Mouse (Mus musculus) forebrain, embryonic 12.5 days (tissue): ENCODE measurements around the gene Clock. TPM values are rescaled to one million over a fixed set of nuclear protein-coding genes. Genes with fewer than 3 reads are reported as not detected.

ENCODE experiments used
- ATAC-seq: fragments of 200-750 bp; cut with Nextera tagmentation; 2 replicates; pipeline ENCODE4 v1.8.0; 2017; ENCODE audit warnings: moderate TSS enrichment; ENCODE audit not compliant: low FRiP score
- H3K27ac ChIP-seq: fragments of 300-500 bp; sonication (generic); 2 replicates; pipeline ENCODE4 v1.5.1; 2016; ENCODE audit warnings: mild to moderate bottlenecking
- H3K27me3 ChIP-seq: fragments of 300-500 bp; sonication (generic); 2 replicates; pipeline ENCODE4 v1.6.1; 2016; ENCODE audit warnings: mild to moderate bottlenecking
- H3K36me3 ChIP-seq: fragments of 300-500 bp; sonication (generic); replicated peaks from 2 replicates; pipeline ENCODE4 v1.6.1; 2016; ENCODE audit warnings: mild to moderate bottlenecking
- H3K4me1 ChIP-seq: fragments of 300-500 bp; sonication (generic); 2 replicates; pipeline ENCODE4 v1.6.1; 2016
- H3K4me2 ChIP-seq: fragments of 300-500 bp; sonication (generic); 2 replicates; pipeline ENCODE4 v1.6.1; 2016; ENCODE audit warnings: mild to moderate bottlenecking, moderate library complexity
- H3K4me3 ChIP-seq: fragments of 300-500 bp; sonication (generic); replicated peaks from 2 replicates; pipeline ENCODE4 v1.5.1; 2016; ENCODE audit warnings: mild to moderate bottlenecking
- H3K9ac ChIP-seq: fragments of 300-500 bp; sonication (generic); 2 replicates; pipeline ENCODE4 v1.6.1; 2016; ENCODE audit warnings: mild to moderate bottlenecking
- H3K9me3 ChIP-seq: fragments of 300-500 bp; sonication (generic); 2 replicates; pipeline ENCODE4 v1.6.1; 2016
- WGBS: fragments of 180-500 bp; shearing (Covaris S2); methylation state at CpG from one replicate; pipeline ENCODE4 v1.1.7; 2016; 5-methylcytosine and 5-hydroxymethylcytosine counted together
- polyA plus RNA-seq: library from polyadenylated mRNA; unstranded; fragments of >200 nt; fragmentation: Nextera tagmentation; extraction: Ambion mirVana; gene quantifications from 2 replicates; pipeline ENCODE4 v1.2.1, GENCODE M21; 2016

The Clock gene
- polyA plus RNA-seq, 1 experiment from 2014 or later: 17.3 TPM

- H3K27me3 ChIP-seq: no peaks in the 10 kb centered on the region
- H3K9me3 ChIP-seq: no peaks in the 10 kb centered on the region
- no peak overlapping the region for H3K27ac ChIP-seq
- no peaks in the 10 kb centered on the region for H3K36me3 ChIP-seq
- peaks cover 10% of the 10 kb centered on the region for H3K4me1 ChIP-seq
- no peak overlapping the region for H3K4me2 ChIP-seq
- no peak overlapping the region for H3K9ac ChIP-seq
- ATAC-seq: no peak
- H3K4me3 ChIP-seq: no peak overlapping the region
- WGBS: 71% methylated on average over 2 of the region's 2 CpGs
Measured at GRCm38 (mm10) chr5:76308206-76308605, 3.6 kb upstream of the Clock start.

DNA sequence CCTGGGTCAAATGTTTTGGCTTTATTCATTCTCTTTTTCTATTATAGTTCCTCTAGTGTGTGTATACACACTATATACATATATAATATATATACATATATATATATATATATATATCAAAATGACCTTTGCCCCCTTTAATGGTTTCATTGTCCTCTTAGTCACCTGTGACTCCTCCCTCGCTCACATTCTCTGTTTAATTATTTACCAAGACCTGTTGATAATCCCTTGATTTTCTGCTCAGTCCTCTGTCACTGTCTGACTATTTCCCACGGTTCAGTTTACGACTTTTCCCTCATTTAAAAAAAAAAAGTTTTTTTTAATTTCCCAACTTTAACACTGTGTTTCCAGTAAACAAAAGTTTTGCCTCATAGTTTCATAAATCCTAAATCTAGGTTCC lies 1.7 kb upstream of the Clock start:
- no peaks in the 10 kb centered on the region for H3K27me3 ChIP-seq
- H3K27ac ChIP-seq: no peak overlapping the region
- no peak for ATAC-seq
- WGBS: 83% methylated on average over 3 of the region's 3 CpGs
- peaks cover 16% of the 10 kb centered on the region for H3K4me1 ChIP-seq
- H3K9me3 ChIP-seq: no peaks in the 10 kb centered on the region
- H3K36me3 ChIP-seq: no peaks in the 10 kb centered on the region
- H3K4me3 ChIP-seq: no peak overlapping the region
- H3K4me2 ChIP-seq: no peak overlapping the region
- H3K9ac ChIP-seq: no peak overlapping the region

GRCm38 (mm10) chr5:76305616-76306015 lies 1.0 kb upstream of the Clock start:
- peak overlapping the region; percentile 80 for H3K4me2 ChIP-seq
- ATAC-seq: no peak
- no peaks in the 10 kb centered on the region for H3K36me3 ChIP-seq
- H3K9ac ChIP-seq: peak overlapping the region; percentile 40
- H3K27me3 ChIP-seq: no peaks in the 10 kb centered on the region
- 4% methylated on average over 8 of the region's 8 CpGs for WGBS
- H3K4me3 ChIP-seq: peak overlapping the region; percentile 99
- peaks cover 16% of the 10 kb centered on the region for H3K4me1 ChIP-seq
- no peak overlapping the region for H3K27ac ChIP-seq
- H3K9me3 ChIP-seq: no peaks in the 10 kb centered on the region

DNA sequence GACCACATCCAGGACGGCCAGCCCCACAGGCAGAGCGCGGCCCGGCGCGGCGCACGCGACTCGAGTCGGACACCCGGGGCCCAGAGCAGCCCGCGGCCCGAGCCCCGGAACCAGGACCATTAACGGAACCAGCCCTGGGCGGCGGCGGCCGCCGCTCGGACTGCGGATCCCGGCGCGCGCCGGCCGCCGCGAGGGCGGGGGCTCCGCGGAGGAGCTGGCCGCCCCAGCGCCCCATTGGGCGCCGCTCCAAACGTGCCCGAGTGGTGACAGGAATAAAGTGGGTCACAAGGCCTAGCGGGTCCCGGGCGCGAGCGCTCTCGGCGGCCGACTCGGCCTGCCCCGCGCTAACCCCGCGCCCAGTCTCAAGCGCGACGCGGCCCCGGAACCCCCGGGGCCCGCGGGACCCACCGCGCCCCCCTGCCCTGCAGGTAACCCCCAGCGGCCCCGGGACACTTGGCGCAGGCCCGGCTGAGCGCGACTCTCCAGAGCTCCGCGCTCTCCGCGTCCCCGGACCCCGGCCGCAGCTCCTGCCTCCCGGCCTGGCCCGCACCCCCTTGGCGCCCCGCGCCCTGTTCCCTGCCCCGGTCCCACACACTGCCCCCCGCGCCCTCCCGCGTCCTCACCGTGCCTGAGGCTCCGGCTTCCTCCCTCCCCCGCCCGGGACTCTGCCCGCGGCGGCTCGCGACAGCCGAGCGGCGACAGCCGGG lies 694 bp downstream of the Clock start:
- Histone ChIP-seq H3K9me3 (no peaks in the 10 kb centered on the region), H3K9ac (peak overlapping the region; percentile 87), H3K36me3 (no peaks in the 10 kb centered on the region), H3K4me1 (peaks cover 16% of the 10 kb centered on the region), H3K4me2 (peak overlapping the region; percentile 80), H3K27me3 (no peaks in the 10 kb centered on the region), H3K4me3 (peak overlapping the region; percentile 99), H3K27ac (peak overlapping the region; percentile 98)
- ATAC-seq: peak; percentile 85
- WGBS: under 1% methylated on average over 85 of the region's 100 CpGs

GRCm38 (mm10) chr5:76303379-76303744 lies 1.2 kb downstream of the Clock start:
- no peaks in the 10 kb centered on the region for H3K27me3 ChIP-seq
- H3K27ac ChIP-seq: peak overlapping the region; percentile 98
- peak overlapping the region; percentile 99 for H3K4me3 ChIP-seq
- H3K9ac ChIP-seq: peak overlapping the region; percentile 87
- H3K4me2 ChIP-seq: peak overlapping the region; percentile 80
- WGBS: 4% methylated on average over 11 of the region's 11 CpGs
- no peaks in the 10 kb centered on the region for H3K36me3 ChIP-seq
- no peaks in the 10 kb centered on the region for H3K9me3 ChIP-seq
- ATAC-seq: no peak
- H3K4me1 ChIP-seq: peaks cover 16% of the 10 kb centered on the region

- no peak overlapping the region for H3K4me3 ChIP-seq
- no peak overlapping the region for H3K9ac ChIP-seq
- no peaks in the 10 kb centered on the region for H3K27me3 ChIP-seq
- no peaks in the 10 kb centered on the region for H3K36me3 ChIP-seq
- peaks cover 16% of the 10 kb centered on the region for H3K4me1 ChIP-seq
- no peak overlapping the region for H3K27ac ChIP-seq
- no peak for ATAC-seq
- 91% methylated on average over 2 of the region's 2 CpGs for WGBS
- H3K4me2 ChIP-seq: no peak overlapping the region
- H3K9me3 ChIP-seq: no peaks in the 10 kb centered on the region
Measured at GRCm38 (mm10) chr5:76302009-76302408, 2.6 kb downstream of the Clock start.

DNA sequence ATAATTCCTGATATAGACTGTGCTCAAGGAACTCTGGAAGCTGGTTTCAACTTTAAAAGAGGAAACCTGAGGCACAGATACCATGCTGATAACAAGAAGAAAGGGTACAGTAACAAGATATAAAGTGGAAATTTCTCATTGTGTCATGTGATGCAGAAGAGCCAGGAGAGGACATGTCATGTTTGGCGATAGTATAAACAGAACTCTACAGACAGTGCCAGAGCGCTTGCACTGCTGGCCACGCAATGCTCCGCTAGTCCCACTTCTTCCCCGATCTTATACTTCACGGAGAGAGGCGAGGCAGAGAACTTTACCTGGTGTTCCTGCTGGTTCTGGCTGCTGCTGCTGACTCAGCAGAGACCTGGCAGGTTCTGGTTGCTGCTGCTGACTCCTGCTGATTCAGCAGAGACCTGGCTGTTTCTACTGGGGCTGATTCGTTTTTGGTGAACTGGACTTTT lies 15.3 kb downstream of the Clock start:
- WGBS: 90% methylated on average over 8 of the region's 8 CpGs
- no peak overlapping the region for H3K9ac ChIP-seq
- no peak for ATAC-seq
- no peak overlapping the region for H3K4me2 ChIP-seq
- no peak overlapping the region for H3K27ac ChIP-seq
- no peak overlapping the region for H3K4me3 ChIP-seq
- no peaks in the 10 kb centered on the region for H3K27me3 ChIP-seq
- H3K4me1 ChIP-seq: peaks cover 3% of the 10 kb centered on the region; the same call in 1 of the 2 replicates
- H3K36me3 ChIP-seq: no peaks in the 10 kb centered on the region
- H3K9me3 ChIP-seq: no peaks in the 10 kb centered on the region

DNA sequence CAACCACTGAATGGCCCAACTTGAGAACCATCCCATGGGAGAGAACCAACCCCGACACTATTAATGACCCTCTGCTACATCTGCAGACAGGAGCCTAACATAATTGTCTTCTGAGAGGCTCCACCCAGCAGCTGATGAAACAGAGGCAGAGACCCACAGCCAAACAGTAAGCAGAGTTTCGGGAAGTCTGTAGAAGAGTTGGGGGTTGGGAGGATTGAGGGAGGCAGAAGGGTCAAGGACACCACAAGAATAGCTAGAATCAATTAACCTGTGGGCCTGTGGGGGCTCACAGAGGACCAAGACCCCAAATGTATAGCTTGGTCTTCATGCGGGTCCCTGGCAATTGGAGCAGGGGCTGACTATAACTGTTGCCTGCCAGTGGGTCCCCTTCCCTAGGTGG lies 16.3 kb downstream of the Clock start:
- H3K4me1 ChIP-seq: peaks cover 3% of the 10 kb centered on the region; the same call in 1 of the 2 replicates
- no peaks in the 10 kb centered on the region for H3K27me3 ChIP-seq
- no peaks in the 10 kb centered on the region for H3K36me3 ChIP-seq
- H3K9ac ChIP-seq: no peak overlapping the region
- no peak for ATAC-seq
- 93% methylated on average over 3 of the region's 3 CpGs for WGBS
- no peak overlapping the region for H3K27ac ChIP-seq
- no peak overlapping the region for H3K4me3 ChIP-seq
- H3K9me3 ChIP-seq: no peaks in the 10 kb centered on the region
- H3K4me2 ChIP-seq: no peak overlapping the region

DNA sequence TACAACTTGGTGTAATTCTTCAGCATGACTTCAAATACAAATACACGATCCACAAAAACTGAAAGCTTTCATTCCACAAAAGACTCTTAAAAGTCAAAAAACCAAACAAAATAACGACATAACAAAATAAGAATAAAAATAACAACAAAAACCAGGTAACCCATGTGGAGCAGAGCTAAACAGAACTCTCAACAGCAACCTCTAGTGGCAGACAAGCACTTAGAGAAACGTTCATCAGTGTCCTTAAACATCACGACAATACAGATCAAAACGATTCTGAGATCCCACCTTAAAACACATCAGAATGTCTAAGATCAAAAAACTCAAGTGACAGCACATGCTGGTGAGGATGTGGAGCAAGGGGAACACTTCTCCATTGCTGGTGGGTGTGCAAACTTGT lies 17.5 kb downstream of the Clock start:
- Histone ChIP-seq H3K27me3 (no peaks in the 10 kb centered on the region), H3K27ac (no peak overlapping the region), H3K9me3 (no peaks in the 10 kb centered on the region), H3K9ac (no peak overlapping the region), H3K36me3 (no peaks in the 10 kb centered on the region), H3K4me1 (peaks cover 6% of the 10 kb centered on the region), H3K4me3 (no peak overlapping the region), H3K4me2 (no peak overlapping the region)
- 81% methylated on average over 5 of the region's 5 CpGs for WGBS
- ATAC-seq: no peak

DNA sequence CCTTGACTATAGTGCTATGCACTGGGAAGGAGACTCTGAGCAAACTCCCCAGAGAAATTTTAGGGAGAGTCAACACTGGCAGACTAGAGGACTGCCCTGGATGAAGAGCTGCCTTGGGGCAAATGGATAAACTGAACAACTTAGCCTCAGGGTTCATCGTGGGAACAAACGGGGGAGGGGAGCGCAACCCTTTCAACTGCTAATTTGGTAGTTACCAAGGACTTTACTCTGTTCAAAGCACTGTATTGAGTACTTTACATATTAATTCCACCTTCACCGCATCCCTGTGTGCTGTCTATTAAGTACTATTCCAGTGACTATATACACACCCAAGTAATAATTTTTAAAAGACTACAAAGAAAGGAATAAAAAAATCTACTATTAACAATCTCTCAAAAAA lies 18.9 kb downstream of the Clock start:
- no peaks in the 10 kb centered on the region for H3K27me3 ChIP-seq
- H3K36me3 ChIP-seq: no peaks in the 10 kb centered on the region
- H3K9me3 ChIP-seq: no peaks in the 10 kb centered on the region
- H3K9ac ChIP-seq: no peak overlapping the region
- 41% methylated on average over 4 of the region's 4 CpGs for WGBS
- ATAC-seq: no peak
- no peak overlapping the region for H3K4me3 ChIP-seq
- H3K27ac ChIP-seq: no peak overlapping the region
- H3K4me1 ChIP-seq: peaks cover 6% of the 10 kb centered on the region
- no peak overlapping the region for H3K4me2 ChIP-seq

DNA sequence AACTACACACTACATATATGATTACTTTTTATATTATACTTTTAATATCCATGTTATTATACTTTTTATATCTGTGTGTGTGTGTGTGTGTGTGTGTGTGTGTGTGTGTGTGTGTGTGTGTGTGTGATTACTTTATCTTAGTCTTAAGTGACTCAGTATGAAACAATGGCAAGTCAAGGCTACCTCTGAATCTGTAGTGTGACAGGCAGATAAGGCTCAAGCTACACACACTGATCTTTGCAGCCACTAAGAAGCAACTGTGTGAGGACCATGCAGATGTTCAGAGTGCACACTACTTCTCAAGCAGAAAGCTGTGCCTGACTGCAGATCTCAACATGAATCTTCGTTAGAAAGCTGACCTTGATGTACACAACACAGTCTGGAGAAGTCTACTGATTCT lies 20.7 kb downstream of the Clock start:
- Histone ChIP-seq H3K4me1 (peaks cover 6% of the 10 kb centered on the region), H3K9ac (no peak overlapping the region), H3K27ac (no peak overlapping the region), H3K4me2 (no peak overlapping the region), H3K4me3 (no peak overlapping the region), H3K9me3 (no peaks in the 10 kb centered on the region), H3K27me3 (no peaks in the 10 kb centered on the region), H3K36me3 (no peaks in the 10 kb centered on the region)
- WGBS: 89% methylated on average over 1 of the region's 1 CpGs
- no peak for ATAC-seq

DNA sequence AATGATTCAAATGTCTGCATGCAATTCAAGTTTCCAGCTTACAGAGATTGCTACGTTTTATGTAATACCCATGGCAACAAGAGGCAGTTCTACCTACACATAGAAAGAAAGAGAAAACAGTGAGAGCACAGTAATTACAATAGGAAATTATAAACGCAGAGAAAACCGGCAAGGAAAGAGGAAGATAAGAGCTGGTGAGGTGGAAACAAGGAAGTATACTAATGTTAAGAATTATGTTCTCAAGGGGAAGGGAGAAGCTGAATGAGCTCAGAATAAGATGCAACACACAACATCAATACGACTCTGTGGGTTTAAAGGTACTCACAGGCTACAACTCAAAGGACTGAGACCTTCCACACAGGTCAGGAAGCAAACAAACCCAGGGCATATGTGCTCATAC lies 29.6 kb downstream of the Clock start:
- Histone ChIP-seq H3K36me3 (no peaks in the 10 kb centered on the region; the same call in 1 of the 2 replicates), H3K27me3 (no peaks in the 10 kb centered on the region), H3K9ac (no peak overlapping the region), H3K4me2 (no peak overlapping the region), H3K27ac (no peak overlapping the region), H3K4me3 (no peak overlapping the region), H3K9me3 (no peaks in the 10 kb centered on the region), H3K4me1 (no peaks in the 10 kb centered on the region)
- WGBS: 89% methylated on average over 4 of the region's 4 CpGs
- no peak for ATAC-seq

GRCm38 (mm10) chr5:76250948-76251347 lies 53.6 kb downstream of the Clock start:
- no peak overlapping the region for H3K27ac ChIP-seq
- no peak overlapping the region for H3K4me2 ChIP-seq
- no peaks in the 10 kb centered on the region for H3K27me3 ChIP-seq
- no peaks in the 10 kb centered on the region; the same call in 1 of the 2 replicates for H3K36me3 ChIP-seq
- WGBS: 93% methylated on average over 3 of the region's 3 CpGs
- H3K4me3 ChIP-seq: no peak overlapping the region
- no peaks in the 10 kb centered on the region for H3K4me1 ChIP-seq
- no peaks in the 10 kb centered on the region for H3K9me3 ChIP-seq
- no peak overlapping the region for H3K9ac ChIP-seq
- no peak for ATAC-seq
